Mouse (Mus musculus) G1E (cell line): ENCODE data around the gene Rbm48. TPM values are rescaled to one million over a fixed set of nuclear protein-coding genes. Genes with fewer than 3 reads are reported as not detected.

ENCODE experiments used
- ATAC-seq: 2 replicates; pipeline ENCODE4 v1.8.0; 2016; ENCODE audit warnings: mild to moderate bottlenecking; ENCODE audit not compliant: insufficient number of reproducible peaks, poor library complexity, low FRiP score, severe bottlenecking; ENCODE audit errors: extremely low read depth
- DNase-seq: peaks from one replicate; pipeline ENCODE4 v3.0.0; 2012; ENCODE audit warnings: low spot score
- H3K27me3 ChIP-seq: 2 replicates; pipeline ENCODE4 v1.6.1; 2012; ENCODE audit warnings: mild to moderate bottlenecking, low read length, inconsistent platforms; ENCODE audit not compliant: insufficient read depth
- H3K36me3 ChIP-seq: replicated peaks from 2 replicates; pipeline ENCODE3; 2012; ENCODE audit warnings: mild to moderate bottlenecking, inconsistent platforms
- H3K4me1 ChIP-seq: 2 replicates; pipeline ENCODE4 v1.6.1; 2012; ENCODE audit warnings: low read depth, low read length, inconsistent platforms, mixed read lengths; ENCODE audit not compliant: insufficient read depth
- H3K4me3 ChIP-seq: 2 replicates; pipeline ENCODE4 v1.5.1; 2012; ENCODE audit warnings: low read depth, mild to moderate bottlenecking, inconsistent platforms, low read length, moderate library complexity, mixed read lengths
- H3K9me3 ChIP-seq: replicated peaks from 2 replicates; pipeline ENCODE4 v1.6.1; 2012; ENCODE audit warnings: inconsistent platforms
- CTCF ChIP-seq: IDR thresholded peaks from 2 replicates; pipeline ENCODE4 v1.5.1; 2012; ENCODE audit warnings: low read depth, low read length, inconsistent platforms, mixed read lengths
- GATA1 ChIP-seq: IDR thresholded peaks from 2 replicates; pipeline ENCODE4 v1.6.1; 2012; ENCODE audit warnings: borderline replicate concordance, low read length, inconsistent platforms, mixed read lengths
- GATA2 ChIP-seq: IDR thresholded peaks from 2 replicates; pipeline ENCODE4 v1.6.1; 2012; ENCODE audit warnings: low read depth, low read length, inconsistent platforms, borderline replicate concordance
- POLR2AphosphoS5 ChIP-seq: IDR thresholded peaks from 2 replicates; pipeline ENCODE4 v1.6.1; 2012; ENCODE audit warnings: low read depth, low read length, inconsistent platforms; ENCODE audit not compliant: insufficient replicate concordance
- TAL1 ChIP-seq: conservative IDR thresholded peaks from 2 replicates; pipeline ENCODE4 v1.6.1; 2012; ENCODE audit warnings: low read depth, low read length, inconsistent platforms, mixed read lengths
- polyA plus RNA-seq: library from polyadenylated mRNA; stranded (reverse); fragments of >175 nt; gene quantifications from 2 replicates; pipeline ENCODE4 v1.2.3, GENCODE M21; 2012
- total RNA-seq, 2 experiments: library from RNA; stranded (forward) in 1 of 2; stranded (reverse) in 1 of 2; fragments of 200-1000 nt in 1 of 2; fragments of >200 nt in 1 of 2; fragmentation: Nextera tagmentation in 1 of 2; gene quantifications; 2 replicates each; pipeline ENCODE4 v1.2.3; 2014 to 2017

Gene Rbm48
- total and polyA plus RNA-seq, 3 experiments = 4.0 to 60.5 (median 38.8) TPM

DNA sequence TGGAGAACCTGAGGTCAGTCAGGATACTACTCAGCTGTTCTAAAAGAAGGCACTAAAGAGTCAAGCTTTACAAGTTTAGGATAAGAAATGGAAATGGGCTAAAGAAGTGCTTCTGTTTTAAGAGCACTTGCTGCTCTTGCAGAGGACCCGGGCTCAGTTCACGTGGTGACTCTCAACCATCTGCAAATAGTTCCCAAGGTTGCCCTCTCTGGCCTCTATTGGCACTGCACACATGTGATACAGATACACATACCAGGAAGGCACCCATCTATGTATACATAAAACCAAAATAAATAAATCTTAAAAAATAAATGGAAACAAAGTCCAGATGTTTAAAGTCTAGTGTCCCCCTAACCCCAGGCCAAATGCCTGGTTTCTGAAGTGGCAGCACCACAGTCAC lies 21.6 kb downstream of the Rbm48 start:
- Histone ChIP-seq H3K27me3 (no peaks in the 10 kb centered on the region), H3K9me3 (peaks cover 8% of the 10 kb centered on the region), H3K4me1 (peaks cover 12% of the 10 kb centered on the region; the same call in 1 of the 2 replicates), H3K4me3 (no peak overlapping the region), H3K36me3 (peaks cover 95% of the 10 kb centered on the region)
- TF ChIP-seq GATA2 (no peak), CTCF (no peak), TAL1 (no peak), GATA1 (no peak), POLR2AphosphoS5 (no peak)
- DNase-seq = no peak
- no peak for ATAC-seq

GRCm38 (mm10) chr5:3571266-3571665 lies 25.1 kb downstream of the Rbm48 start, which contains the start of gene 1700109H08Rik:
1700109H08Rik (plus strand) TSS chr5:3571566.
- TF ChIP-seq GATA1 = no peak
- TF ChIP-seq POLR2AphosphoS5 = no peak
- no peak for TF ChIP-seq TAL1
- TF ChIP-seq GATA2 = no peak
- no peak for TF ChIP-seq CTCF
- H3K36me3 ChIP-seq = peaks cover 92% of the 10 kb centered on the region
- peaks cover 12% of the 10 kb centered on the region; the same call in 1 of the 2 replicates for H3K4me1 ChIP-seq
- H3K27me3 ChIP-seq = no peaks in the 10 kb centered on the region
- peaks cover 8% of the 10 kb centered on the region for H3K9me3 ChIP-seq
- DNase-seq (no peak), ATAC-seq (no peak)
- no peak within 1 kb of the TSS for H3K4me3 ChIP-seq

GRCm38 (mm10) chr5:3554198-3554597 lies 42.2 kb downstream of the Rbm48 start:
- TF ChIP-seq CTCF = no peak
- no peak for TF ChIP-seq TAL1
- no peak for TF ChIP-seq GATA2
- TF ChIP-seq GATA1 = no peak
- TF ChIP-seq POLR2AphosphoS5 = no peak
- Histone ChIP-seq H3K36me3 (peaks cover 59% of the 10 kb centered on the region), H3K4me3 (no peak overlapping the region), H3K9me3 (no peaks in the 10 kb centered on the region), H3K4me1 (peaks cover 8% of the 10 kb centered on the region; the same call in 1 of the 2 replicates), H3K27me3 (no peaks in the 10 kb centered on the region)
- DNase-seq (no peak), ATAC-seq (no peak)

DNA sequence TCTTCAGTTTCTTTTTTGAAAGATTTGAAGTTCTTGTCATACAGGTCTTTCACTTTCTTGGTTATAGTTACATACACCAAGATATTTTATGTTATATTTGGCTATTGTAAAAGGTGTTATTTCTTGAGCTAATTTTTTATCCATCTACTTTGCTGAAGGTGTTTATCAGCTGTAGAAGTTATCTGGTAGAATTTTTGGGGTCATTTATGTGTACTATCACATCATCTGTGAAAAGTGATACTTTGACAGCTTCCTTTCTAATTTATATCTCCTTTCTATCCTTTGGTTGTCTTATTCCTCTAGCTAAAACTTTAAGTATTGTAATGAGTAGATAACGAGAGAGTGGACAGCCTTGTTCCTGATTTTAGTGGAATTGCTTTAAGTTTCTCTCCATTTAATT lies 44.9 kb downstream of the Rbm48 start:
- Histone ChIP-seq H3K4me1 (peaks cover 15% of the 10 kb centered on the region), H3K36me3 (peaks cover 54% of the 10 kb centered on the region), H3K4me3 (no peak overlapping the region), H3K27me3 (no peaks in the 10 kb centered on the region), H3K9me3 (no peaks in the 10 kb centered on the region)
- ATAC-seq (no peak), DNase-seq (no peak)
- no peak for TF ChIP-seq TAL1
- TF ChIP-seq GATA2 = no peak
- TF ChIP-seq POLR2AphosphoS5 = no peak
- no peak for TF ChIP-seq CTCF
- no peak for TF ChIP-seq GATA1

GRCm38 (mm10) chr5:3546226-3546625 lies 50.2 kb downstream of the Rbm48 start:
- Histone ChIP-seq H3K9me3 (no peaks in the 10 kb centered on the region), H3K36me3 (peaks cover 41% of the 10 kb centered on the region), H3K4me3 (no peak overlapping the region), H3K4me1 (peaks cover 48% of the 10 kb centered on the region), H3K27me3 (no peaks in the 10 kb centered on the region)
- no peak for ATAC-seq
- no peak for DNase-seq
- TF ChIP-seq POLR2AphosphoS5 (no peak), TAL1 (no peak), GATA2 (no peak), GATA1 (no peak), CTCF (no peak)

GRCm38 (mm10) chr5:3544480-3544769 lies 52.0 kb downstream of the Rbm48 start:
- no peaks in the 10 kb centered on the region for H3K9me3 ChIP-seq
- no peak for TF ChIP-seq GATA1
- TF ChIP-seq TAL1 = no peak
- no peak for TF ChIP-seq POLR2AphosphoS5
- no peak for TF ChIP-seq CTCF
- no peak for TF ChIP-seq GATA2
- DNase-seq (no peak), ATAC-seq (peak; percentile 2; the same call in 1 of the 2 replicates)
- H3K27me3 ChIP-seq = peaks cover 2% of the 10 kb centered on the region; the same call in 1 of the 2 replicates
- peaks cover 46% of the 10 kb centered on the region for H3K4me1 ChIP-seq
- H3K4me3 ChIP-seq = peak overlapping the region; percentile 91
- H3K36me3 ChIP-seq = peaks cover 36% of the 10 kb centered on the region
